Mouse (Mus musculus) intestine, embryonic 15.5 days (tissue): Measurements from ENCODE around the gene Col25a1. TPM values are rescaled to one million over a fixed set of nuclear protein-coding genes. Genes with fewer than 3 reads are reported as not detected.

Source experiments
- polyA plus RNA-seq: library from polyadenylated mRNA; unstranded; fragments of >200 nt; fragmentation: Nextera tagmentation; extraction: Ambion mirVana; gene quantifications from 2 replicates; pipeline ENCODE4 v1.2.1, GENCODE M21; 2015

Gene Col25a1
- polyA plus RNA-seq, 1 experiment from 2014 or later = 1.9 TPM

Other genes starting within 250 kb of the Col25a1 start
- 142 and 147 TPM in 2 replicates for gene Casp6, start 230.1 kb upstream of the Col25a1 start, polyA plus RNA-seq
- gene Mcub, start 161.3 kb upstream of the Col25a1 start, polyA plus RNA-seq = 2.5 and 3.5 TPM in 2 replicates
- gene Sec24b, start 69.9 kb upstream of the Col25a1 start, polyA plus RNA-seq = 24.7 and 29.2 TPM in 2 replicates